Mouse (Mus musculus): Measurements from ENCODE around the gene Nop2. TPM values are rescaled to one million over a fixed set of nuclear protein-coding genes. Genes with fewer than 3 reads are reported as not detected.

Gene Nop2
- polyA plus RNA-seq, 1 experiment, result 7.8 TPM

GRCm38 (mm10) chr6:125090341-125091085, 41.2 kb upstream of the Nop2 start:
- H3K4me3 ChIP-seq (ENCODE audit: low read depth, low read length), result no peak overlapping the region
- no peaks in the 10 kb centered on the region for H3K27me3 ChIP-seq (ENCODE audit: control insufficient read depth, insufficient read depth, low read length)
- peaks cover 21% of the 10 kb centered on the region for H3K4me1 ChIP-seq (ENCODE audit: control insufficient read depth, insufficient read depth, insufficient read length, low read length)
- no peaks in the 10 kb centered on the region for H3K36me3 ChIP-seq (ENCODE audit: control insufficient read depth, insufficient read depth, low read length)
- WGBS, result 55% methylated on average over 10 of the region's 10 CpGs
- peak overlapping the region; percentile 48 for H3K27ac ChIP-seq (ENCODE audit: insufficient read depth, low read depth, low read length)
- TF ChIP-seq CTCF (IDR thresholded peaks at IDR 0.05; ENCODE audit: extremely low read depth, insufficient read length, insufficient replicate concordance, low read depth, low read length), result no peak
- TF ChIP-seq POLR2A (IDR thresholded peaks at IDR 0.05; ENCODE audit: low read depth, low read length), result no peak

- WGBS, result 85% methylated on average over 5 of the region's 5 CpGs
- Histone ChIP-seq H3K27me3 (ENCODE audit: control insufficient read depth, insufficient read depth, low read length) (no peaks in the 10 kb centered on the region), H3K4me3 (ENCODE audit: low read depth, low read length) (no peak overlapping the region), H3K36me3 (ENCODE audit: control insufficient read depth, insufficient read depth, low read length) (no peaks in the 10 kb centered on the region), H3K27ac (ENCODE audit: insufficient read depth, low read depth, low read length) (no peak overlapping the region), H3K4me1 (ENCODE audit: control insufficient read depth, insufficient read depth, insufficient read length, low read length) (peaks cover 18% of the 10 kb centered on the region)
- TF ChIP-seq CTCF (IDR thresholded peaks at IDR 0.05; ENCODE audit: extremely low read depth, insufficient read length, insufficient replicate concordance, low read depth, low read length), result no peak
- no peak for TF ChIP-seq POLR2A (IDR thresholded peaks at IDR 0.05; ENCODE audit: low read depth, low read length)
These were observed 39.3 kb upstream of the Nop2 start for GRCm38 (mm10) chr6:125092372-125092771.

- no peak overlapping the region for H3K27ac ChIP-seq (ENCODE audit: insufficient read depth, low read depth, low read length)
- 39% methylated on average over 3 of the region's 3 CpGs for WGBS
- H3K4me1 ChIP-seq (ENCODE audit: control insufficient read depth, insufficient read depth, insufficient read length, low read length), result peaks cover 22% of the 10 kb centered on the region
- peaks cover 10% of the 10 kb centered on the region for H3K36me3 ChIP-seq (ENCODE audit: control insufficient read depth, insufficient read depth, low read length)
- H3K27me3 ChIP-seq (ENCODE audit: control insufficient read depth, insufficient read depth, low read length), result no peaks in the 10 kb centered on the region
- no peak for TF ChIP-seq CTCF (IDR thresholded peaks at IDR 0.05; ENCODE audit: extremely low read depth, insufficient read length, insufficient replicate concordance, low read depth, low read length)
- no peak for TF ChIP-seq POLR2A (IDR thresholded peaks at IDR 0.05; ENCODE audit: low read depth, low read length)
- H3K4me3 ChIP-seq (ENCODE audit: low read depth, low read length), result no peak overlapping the region
These were observed 36.9 kb upstream of the Nop2 start for GRCm38 (mm10) chr6:125094843-125095242.

- WGBS, result 1% methylated on average over 43 of the region's 45 CpGs
- peak within 1 kb of the TSS; percentile 78 for H3K4me3 ChIP-seq (ENCODE audit: low read depth, low read length)
These were observed 36.1 kb upstream of the Nop2 start, which contains the start of gene Chd4 for GRCm38 (mm10) chr6:125095391-125096278. TSS of gene Chd4 (plus strand) at chr6:125095981.

GRCm38 (mm10) chr6:125096279-125096596, 35.5 kb upstream of the Nop2 start:
- Histone ChIP-seq H3K27me3 (ENCODE audit: control insufficient read depth, insufficient read depth, low read length) (no peaks in the 10 kb centered on the region), H3K36me3 (ENCODE audit: control insufficient read depth, insufficient read depth, low read length) (peaks cover 24% of the 10 kb centered on the region), H3K4me3 (ENCODE audit: low read depth, low read length) (peak overlapping the region; percentile 78), H3K27ac (ENCODE audit: insufficient read depth, low read depth, low read length) (peak overlapping the region; percentile 80), H3K4me1 (ENCODE audit: control insufficient read depth, insufficient read depth, insufficient read length, low read length) (peaks cover 16% of the 10 kb centered on the region)
- no peak for TF ChIP-seq CTCF (IDR thresholded peaks at IDR 0.05; ENCODE audit: extremely low read depth, insufficient read length, insufficient replicate concordance, low read depth, low read length)
- no peak for TF ChIP-seq POLR2A (IDR thresholded peaks at IDR 0.05; ENCODE audit: low read depth, low read length)
- under 1% methylated on average over 29 of the region's 32 CpGs for WGBS

More at GRCm38 (mm10) chr6:125095391-125096278, 36.1 kb upstream of the Nop2 start, which contains the start of gene Chd4:
- H3K36me3 ChIP-seq (ENCODE audit: control insufficient read depth, insufficient read depth, low read length), result peaks cover 18% of the 10 kb centered on the region
- peaks cover 18% of the 10 kb centered on the region for H3K4me1 ChIP-seq (ENCODE audit: control insufficient read depth, insufficient read depth, insufficient read length, low read length)
- H3K27ac ChIP-seq (ENCODE audit: insufficient read depth, low read depth, low read length), result peak within 1 kb of the TSS; percentile 80
- H3K27me3 ChIP-seq (ENCODE audit: control insufficient read depth, insufficient read depth, low read length), result no peaks in the 10 kb centered on the region
- TF ChIP-seq POLR2A (IDR thresholded peaks at IDR 0.05; ENCODE audit: low read depth, low read length) (peak; percentile 68; the same call in 1 of the 2 replicates), CTCF (IDR thresholded peaks at IDR 0.05; ENCODE audit: extremely low read depth, insufficient read length, insufficient replicate concordance, low read depth, low read length) (no peak)

- Histone ChIP-seq H3K27me3 (ENCODE audit: control insufficient read depth, insufficient read depth, low read length) (no peaks in the 10 kb centered on the region), H3K27ac (ENCODE audit: insufficient read depth, low read depth, low read length) (0 out of 2 replicates have a peak overlapping the region, but pooled peaks have one; percentile 37), H3K36me3 (ENCODE audit: control insufficient read depth, insufficient read depth, low read length) (peaks cover 29% of the 10 kb centered on the region), H3K4me1 (ENCODE audit: control insufficient read depth, insufficient read depth, insufficient read length, low read length) (peaks cover 16% of the 10 kb centered on the region), H3K4me3 (ENCODE audit: low read depth, low read length) (peak overlapping the region; percentile 78)
- no peak for TF ChIP-seq POLR2A (IDR thresholded peaks at IDR 0.05; ENCODE audit: low read depth, low read length)
- under 1% methylated on average over 43 of the region's 44 CpGs for WGBS
These were observed 34.9 kb upstream of the Nop2 start for GRCm38 (mm10) chr6:125096597-125097345.

All from small intestine, adult 2 months (tissue).